Mouse (Mus musculus) adrenal gland, postnatal 4 days (tissue): ENCODE measurements at regions not wholly inside any gene's neighbourhood (a gene's known extent, or its start where the extent isn't known, plus 50 kb on each side); places are given as distances from the start of the nearest gene placed in this dataset.

Experiments used
- DNase-seq, 2 experiments: peaks; one replicate each; pipeline ENCODE4 v3.0.0; 2021 to 2022; ENCODE audit warnings: low spot score in 2 of 2, mixed read lengths in 2 of 2

- DNase-seq = no peak
Observed at GRCm38 (mm10) chr1:166735545-166735944, 53.9 kb upstream of the Fmo9 start.

DNA sequence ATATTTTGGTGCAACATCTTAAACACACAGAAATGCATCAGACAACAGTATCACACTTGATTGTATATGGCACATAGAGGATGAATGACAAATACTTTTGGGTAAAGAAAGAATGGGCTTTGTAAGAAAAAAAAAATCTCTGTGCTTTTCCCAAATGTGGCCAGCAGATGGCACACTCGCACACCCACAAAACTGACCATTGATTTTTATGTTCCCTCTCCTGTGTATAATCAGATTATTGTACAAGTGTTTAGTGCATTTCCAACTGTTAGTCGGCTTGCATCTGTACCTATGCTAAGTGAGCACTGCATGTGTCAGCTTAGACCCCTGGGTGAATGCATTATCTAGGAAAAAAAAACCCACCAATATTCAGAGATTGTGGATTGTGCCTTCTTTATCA, 56.4 kb upstream of the Fmo9 start:
- DNase-seq = no peak

DNA sequence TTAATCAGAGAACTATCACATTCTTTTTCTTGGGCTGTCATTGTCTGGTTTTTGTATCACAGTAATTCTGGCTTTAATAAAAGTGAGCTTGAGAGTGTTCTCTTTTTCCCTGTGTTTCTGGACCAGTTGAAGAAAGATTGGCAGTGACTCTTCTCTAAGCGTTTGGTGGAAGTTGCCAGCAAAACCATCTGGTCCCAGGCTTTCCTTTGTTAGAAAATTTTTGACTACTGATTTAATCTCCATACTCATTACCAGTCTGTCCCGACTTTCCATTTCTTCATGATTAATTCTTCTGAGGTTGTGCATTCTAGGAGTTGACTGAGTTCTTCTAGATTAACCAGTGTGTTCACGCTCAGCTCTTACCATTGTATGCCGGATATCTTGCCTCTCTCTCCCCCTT, 68.6 kb upstream of the Fmo9 start:
- DNase-seq = no peak

GRCm38 (mm10) chr1:166750777-166751176, 69.1 kb upstream of the Fmo9 start:
- DNase-seq = no peak

- DNase-seq = no peak
Observed at GRCm38 (mm10) chr1:166751436-166751835, 69.8 kb upstream of the Fmo9 start.

DNA sequence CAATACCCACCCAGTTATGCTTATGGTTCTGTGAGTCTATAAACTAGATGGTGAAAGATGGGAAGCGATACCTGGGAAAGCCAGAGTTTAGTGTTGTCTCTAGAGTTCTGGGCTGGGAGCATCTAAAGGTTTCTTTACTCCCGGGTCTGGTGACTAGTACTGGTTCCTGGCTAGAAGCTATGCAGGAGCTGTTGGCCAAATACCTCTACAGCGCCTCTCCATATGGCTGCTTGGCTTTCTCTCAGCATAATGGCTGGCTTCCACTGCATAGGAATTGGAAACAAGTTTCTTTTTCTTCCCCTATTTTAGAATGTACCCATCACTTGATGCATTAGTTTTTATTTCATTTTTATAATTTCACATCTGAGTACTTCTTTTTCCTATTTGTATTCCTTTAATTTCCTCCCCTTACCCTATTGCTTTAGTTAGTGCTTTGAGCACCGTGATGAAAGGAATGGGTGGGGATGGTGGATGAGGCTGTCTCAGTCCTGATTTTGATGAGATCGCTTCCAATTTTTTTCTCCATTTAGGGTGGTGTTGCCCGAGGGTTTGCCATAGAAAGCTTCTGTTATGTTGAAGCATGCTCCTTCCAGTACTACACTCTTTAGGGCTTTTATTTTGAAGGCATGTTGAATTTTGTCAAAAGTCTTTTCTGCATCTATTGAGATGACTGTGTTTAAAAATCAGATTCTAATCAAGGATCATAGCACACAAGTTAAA, 71.5 kb upstream of the Fmo9 start:
- no peak for DNase-seq

DNA sequence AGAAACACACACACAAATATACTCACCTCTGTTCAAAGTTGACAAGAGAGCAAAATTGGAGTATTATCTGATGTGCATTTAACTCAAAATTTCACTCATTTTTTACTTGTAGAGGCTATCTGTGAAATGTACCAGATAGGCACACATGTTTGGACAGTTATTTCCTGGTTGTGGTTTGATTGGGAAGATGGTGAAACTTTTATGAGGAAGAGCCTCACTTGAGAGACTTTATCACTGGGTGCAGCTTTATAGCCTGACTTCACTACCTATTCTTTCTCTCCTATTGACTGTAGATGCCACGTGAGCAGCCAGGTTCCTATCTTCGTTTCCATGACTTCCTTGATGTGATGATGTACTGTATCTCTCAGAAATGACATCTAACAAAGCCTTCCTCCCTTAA, 77.3 kb upstream of the Fmo9 start:
- DNase-seq = no peak

- no peak for DNase-seq
Observed at GRCm38 (mm10) chr1:166773114-166773513, 91.5 kb upstream of the Fmo9 start.

GRCm38 (mm10) chr1:166782106-166782505, 100.5 kb upstream of the Fmo9 start:
- no peak for DNase-seq

DNA sequence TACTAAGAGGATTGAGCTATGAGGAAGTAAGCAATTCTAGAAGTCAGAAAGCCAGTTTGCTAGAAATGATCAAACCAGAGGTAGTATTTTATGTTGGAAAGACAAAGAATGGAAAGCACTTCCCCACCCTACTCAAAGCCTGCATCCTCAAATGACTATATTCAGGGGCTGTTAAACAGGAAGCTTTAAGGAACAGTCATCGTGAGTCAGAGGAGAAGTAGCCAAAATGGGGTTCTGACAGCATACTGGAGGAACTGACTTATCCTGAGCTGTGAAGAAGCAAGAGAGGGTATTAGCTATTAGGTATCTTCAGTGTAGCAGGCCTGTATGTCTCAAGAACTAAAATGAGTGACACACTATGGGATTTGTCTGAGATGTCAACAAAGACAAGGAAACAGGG, 106.3 kb upstream of the Fmo9 start:
- no peak for DNase-seq

GRCm38 (mm10) chr1:166788824-166789399, 107.3 kb upstream of the Fmo9 start:
- no peak for DNase-seq

GRCm38 (mm10) chr1:166793052-166793716, 111.5 kb upstream of the Fmo9 start:
- no peak for DNase-seq

- DNase-seq = no peak
Observed at GRCm38 (mm10) chr1:166793717-166794081, 112.1 kb upstream of the Fmo9 start.

DNA sequence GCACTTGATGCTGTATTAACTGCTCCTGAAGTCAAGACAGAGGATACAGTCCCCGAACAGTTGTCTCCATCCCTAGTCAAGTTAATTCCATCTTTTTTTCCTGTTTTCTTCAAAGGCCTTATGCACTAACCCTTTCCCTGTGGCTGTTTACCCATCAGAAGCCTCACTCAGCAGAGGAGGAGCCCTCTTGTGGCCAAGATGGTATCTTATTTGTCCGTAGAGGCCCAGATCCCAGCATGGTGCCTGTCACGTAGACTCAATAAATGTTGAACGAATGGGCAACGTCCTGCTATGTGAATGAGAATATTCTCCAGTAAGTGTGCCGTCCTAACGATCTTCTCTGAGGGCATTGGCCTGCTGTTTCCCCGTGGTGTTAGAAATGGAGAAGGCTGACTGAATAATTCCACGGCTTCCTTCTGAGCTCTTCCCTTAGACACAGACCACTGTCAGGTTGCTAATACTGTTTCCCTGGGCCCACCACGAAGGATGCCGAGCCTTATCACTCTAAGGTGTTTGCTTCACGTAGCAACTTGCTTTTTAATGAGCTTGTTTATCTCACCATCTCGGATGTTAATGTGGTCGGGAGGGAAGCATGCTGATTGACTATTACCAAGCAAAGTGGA, 113.1 kb upstream of the Fmo9 start:
- DNase-seq = no peak

GRCm38 (mm10) chr1:166795613-166796012, 114.0 kb upstream of the Fmo9 start:
- DNase-seq = no peak

DNA sequence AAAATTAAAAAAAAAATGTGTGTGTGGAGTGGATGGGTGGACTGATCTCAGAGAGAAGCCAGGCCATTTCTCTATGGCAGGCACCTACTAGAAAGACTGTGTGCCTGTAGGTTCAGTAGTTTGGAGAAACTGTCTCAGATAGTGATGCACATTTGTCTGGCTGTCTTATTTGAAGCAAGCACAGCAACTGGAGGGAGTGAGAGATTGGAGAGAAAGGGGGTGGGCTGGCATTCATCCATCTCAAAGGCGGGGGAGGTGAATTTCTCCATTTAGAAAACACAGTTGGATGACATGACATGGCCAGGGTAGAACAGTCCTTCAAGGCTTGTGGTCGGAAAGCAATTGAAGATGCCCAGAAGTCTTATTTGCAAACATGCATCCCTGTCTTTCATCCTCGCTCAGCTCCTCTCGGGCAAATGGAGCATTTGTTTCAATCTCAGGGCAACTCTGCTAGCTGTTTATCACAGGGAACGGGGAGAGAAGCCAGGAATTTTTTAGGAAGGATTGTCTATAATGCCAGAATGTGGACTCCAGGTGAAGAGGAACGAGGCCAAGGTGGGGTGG, 114.8 kb upstream of the Fmo9 start:
- DNase-seq = no peak

- no peak for DNase-seq
Observed at GRCm38 (mm10) chr1:166796931-166797330, 115.3 kb upstream of the Fmo9 start.

GRCm38 (mm10) chr1:166800953-166801603, 119.4 kb upstream of the Fmo9 start:
- DNase-seq = no peak

GRCm38 (mm10) chr1:166801929-166802328, 120.3 kb upstream of the Fmo9 start:
- no peak for DNase-seq

DNA sequence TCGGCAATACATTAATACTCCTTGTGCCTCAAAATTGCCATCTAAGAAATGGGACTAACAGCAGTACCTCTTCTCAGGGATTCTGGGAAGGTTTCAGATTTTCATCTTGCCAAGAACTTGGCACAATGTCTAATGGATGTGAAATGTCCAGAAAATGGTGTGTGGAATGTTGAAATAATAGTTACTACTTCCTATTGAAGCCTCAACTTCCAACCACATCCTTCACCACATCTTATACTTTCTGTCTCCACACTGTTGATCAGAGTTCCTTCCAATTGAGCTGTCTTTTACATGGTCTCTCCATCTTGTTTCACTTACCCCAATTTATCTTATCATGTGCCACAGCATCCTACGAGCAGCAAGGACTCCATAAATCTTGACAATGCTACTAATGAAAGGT, 122.3 kb upstream of the Fmo9 start:
- no peak for DNase-seq

DNA sequence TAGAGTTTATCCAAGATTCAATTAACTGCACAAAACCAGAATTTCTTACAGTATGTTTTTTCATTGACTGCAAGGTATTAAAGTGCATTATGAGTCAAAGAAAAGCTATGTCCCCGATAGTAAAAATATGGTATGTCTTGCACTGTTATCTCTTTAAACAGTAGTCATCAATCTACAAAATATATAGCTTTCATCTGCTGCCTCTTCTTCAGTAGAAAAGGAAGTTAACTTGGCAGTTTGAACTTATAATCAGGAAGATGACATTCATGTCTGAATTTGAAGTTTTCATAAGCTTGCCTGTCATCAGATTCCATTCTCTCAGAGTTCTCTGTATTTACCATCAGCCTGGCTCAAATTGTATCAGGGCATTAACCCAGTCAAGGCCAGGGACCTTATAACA, 122.7 kb upstream of the Fmo9 start:
- no peak for DNase-seq
